Mouse (Mus musculus) adrenal gland, postnatal 14 days (tissue): Measurements from ENCODE around the gene Lhpp. TPM values are rescaled to one million over a fixed set of nuclear protein-coding genes. Genes with fewer than 3 reads are reported as not detected.

Experiments
- DNase-seq: peaks from one replicate; pipeline ENCODE4 v3.0.0; 2021; ENCODE audit warnings: mixed read lengths
- total RNA-seq: library from RNA; stranded (reverse); gene quantifications from 2 replicates; pipeline ENCODE4 v1.2.3, GENCODE M21; 2021

Gene Lhpp
- total RNA-seq, 1 experiment from 2014 or later = 18.1 TPM

GRCm38 (mm10) chr7:132682336-132682735 is 71.9 kb downstream of the Lhpp start:
- DNase-seq = no peak

- DNase-seq = no peak
Observed at GRCm38 (mm10) chr7:132682901-132683300, 72.5 kb downstream of the Lhpp start.

GRCm38 (mm10) chr7:132683923-132684322 is 73.5 kb downstream of the Lhpp start:
- DNase-seq = peak; percentile 60

- no peak for DNase-seq
Observed at GRCm38 (mm10) chr7:132686515-132686914, 76.1 kb downstream of the Lhpp start.

DNA sequence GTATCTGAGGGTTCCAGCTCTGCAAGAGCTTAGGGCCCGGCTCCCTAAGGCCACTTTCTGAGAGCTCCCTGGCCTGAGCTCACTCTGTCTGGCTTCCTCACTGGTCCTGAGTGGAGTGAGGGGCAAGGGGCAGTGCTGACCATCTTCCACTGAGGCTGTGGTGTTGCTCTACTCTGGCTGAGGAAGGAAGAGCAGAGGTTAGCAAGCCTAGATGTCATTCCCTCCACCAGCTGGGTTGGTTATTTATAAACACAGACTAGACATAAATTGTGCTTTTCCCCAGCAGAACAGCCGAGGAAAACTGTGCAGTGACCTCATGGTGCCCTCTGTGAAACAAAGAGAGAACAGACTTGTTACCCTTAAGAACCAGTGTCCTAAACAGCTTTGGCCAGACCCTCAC is 77.5 kb downstream of the Lhpp start:
- no peak for DNase-seq

- DNase-seq = no peak
Observed at GRCm38 (mm10) chr7:132688721-132689120, 78.3 kb downstream of the Lhpp start.

DNA sequence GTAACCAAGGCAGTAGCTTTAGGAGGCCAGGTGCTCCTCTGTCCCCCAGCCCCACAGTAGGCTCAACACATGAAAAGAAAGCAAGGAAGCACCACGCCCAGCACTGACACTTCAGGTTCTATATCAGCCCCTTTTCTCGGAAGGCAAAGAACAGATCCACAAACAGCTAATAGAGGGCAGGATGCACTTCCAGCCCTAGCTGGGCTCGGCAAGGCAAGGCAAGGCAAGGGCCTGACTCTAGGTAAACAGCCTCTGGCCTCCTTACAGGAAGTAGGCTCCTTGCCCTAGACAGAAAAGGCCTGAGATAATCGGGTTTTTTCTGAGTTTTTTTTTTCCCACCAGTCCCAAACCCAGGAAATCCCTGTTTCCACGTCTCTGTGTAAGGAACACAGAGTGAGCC is 79.3 kb downstream of the Lhpp start:
- no peak for DNase-seq

GRCm38 (mm10) chr7:132690716-132691472 is 80.5 kb downstream of the Lhpp start:
- DNase-seq = no peak

- DNase-seq = peak; percentile 48
Observed at GRCm38 (mm10) chr7:132692719-132693118, 82.3 kb downstream of the Lhpp start.

DNA sequence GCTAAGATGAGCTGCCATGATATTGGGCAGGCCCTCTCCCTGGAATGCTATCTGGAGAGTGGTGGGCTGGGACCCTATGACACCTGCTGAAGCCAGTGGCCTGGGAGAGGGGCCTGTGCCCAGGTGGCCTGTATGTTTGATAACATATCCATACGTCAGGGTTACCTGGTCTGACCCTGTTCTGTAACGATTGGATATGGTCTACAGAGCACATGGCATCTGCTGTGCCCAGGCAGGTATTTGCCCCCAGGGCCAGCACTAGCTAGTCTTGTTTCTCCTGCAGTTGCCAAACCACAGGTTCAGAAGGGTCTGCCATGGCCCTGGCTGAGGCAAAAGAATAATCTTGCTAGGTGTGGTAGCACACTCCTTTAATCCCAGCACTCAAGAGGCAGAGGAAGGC is 83.1 kb downstream of the Lhpp start:
- DNase-seq = no peak

DNA sequence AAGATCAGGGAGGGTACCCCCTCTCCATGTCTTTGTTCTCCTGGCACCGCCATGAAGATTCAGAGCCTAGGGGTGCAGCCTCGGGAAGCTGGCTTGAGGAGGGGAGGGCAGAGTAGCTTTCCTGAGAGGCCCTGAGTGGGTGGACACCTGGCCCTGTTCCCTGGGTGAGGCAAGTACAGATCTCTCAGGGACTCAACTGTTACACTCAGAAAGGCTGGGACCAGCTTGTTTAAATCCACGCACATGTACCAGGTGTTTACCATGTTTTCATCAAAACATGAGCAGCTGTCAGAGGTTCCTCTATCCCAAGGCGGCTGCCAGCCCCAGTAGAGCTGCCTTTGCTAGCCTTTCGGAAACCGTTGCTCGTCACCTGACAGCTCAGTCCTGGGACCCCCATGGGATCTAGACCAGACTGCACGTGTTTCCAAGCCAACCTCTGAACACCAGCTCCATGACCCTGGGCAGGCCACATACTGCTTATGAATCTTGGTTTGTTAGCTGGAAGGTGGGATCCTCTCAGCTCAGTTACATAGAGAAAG is 86.9 kb downstream of the Lhpp start:
- no peak for DNase-seq

DNA sequence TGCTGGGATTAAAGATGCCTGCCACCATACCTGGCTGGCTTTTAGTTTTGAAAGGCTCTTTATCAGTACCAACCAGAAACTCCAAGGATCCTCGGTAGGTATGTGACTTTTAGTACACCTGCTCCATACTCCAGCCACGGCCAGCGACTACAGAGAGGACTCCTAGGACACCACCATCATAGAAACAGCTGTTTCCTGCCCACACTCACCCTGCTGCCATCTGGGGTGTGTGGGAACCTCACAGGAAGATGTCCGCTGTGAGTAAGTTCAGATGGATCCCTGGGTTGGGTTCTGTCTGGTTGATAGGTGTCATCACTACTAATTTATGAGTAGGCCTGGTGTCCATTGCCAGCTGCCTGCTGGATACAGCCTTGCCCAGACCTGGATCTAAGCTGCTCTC is 88.3 kb downstream of the Lhpp start:
- DNase-seq = no peak

GRCm38 (mm10) chr7:132699165-132699564 is 88.7 kb downstream of the Lhpp start:
- peak; percentile 51 for DNase-seq

DNA sequence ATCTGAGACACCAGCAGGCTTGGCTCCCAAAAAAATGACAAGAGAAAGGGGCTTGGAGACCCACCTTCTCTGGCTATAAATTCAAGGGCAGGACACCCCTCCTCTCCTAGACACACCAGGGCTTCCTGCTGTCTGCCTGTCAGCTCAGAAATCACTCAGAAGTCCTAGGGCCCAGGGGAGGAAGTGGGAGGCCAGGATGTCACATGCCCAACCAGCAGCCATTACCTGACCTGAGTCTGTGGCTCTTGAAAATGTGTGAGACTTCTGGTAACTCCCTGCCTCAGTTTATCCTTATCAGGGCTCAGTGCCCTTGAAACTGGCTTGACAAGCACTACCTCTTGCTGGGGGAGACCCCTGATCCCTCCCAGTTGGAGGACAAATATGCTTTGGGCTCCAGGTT is 89.2 kb downstream of the Lhpp start:
- no peak for DNase-seq

DNA sequence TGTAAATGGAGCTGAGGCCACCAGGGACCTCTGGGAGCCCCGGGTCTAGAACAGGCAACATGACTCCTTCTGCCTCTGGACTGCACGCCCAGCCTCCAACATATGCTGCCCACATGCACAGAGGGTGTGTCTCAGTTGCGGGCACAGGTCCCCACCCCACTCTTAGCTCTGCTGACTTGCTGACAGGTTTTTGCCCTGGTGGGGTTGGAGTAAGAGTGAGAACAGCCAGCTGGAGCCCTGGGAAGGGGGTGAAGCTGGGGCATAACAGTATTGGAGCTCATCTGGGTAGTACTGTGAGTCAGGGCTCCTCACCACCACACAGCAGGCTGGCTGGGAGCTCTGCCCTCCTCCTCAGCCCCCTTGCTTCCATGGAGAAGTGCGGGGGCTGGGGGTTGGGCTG is 89.7 kb downstream of the Lhpp start:
- no peak for DNase-seq

DNA sequence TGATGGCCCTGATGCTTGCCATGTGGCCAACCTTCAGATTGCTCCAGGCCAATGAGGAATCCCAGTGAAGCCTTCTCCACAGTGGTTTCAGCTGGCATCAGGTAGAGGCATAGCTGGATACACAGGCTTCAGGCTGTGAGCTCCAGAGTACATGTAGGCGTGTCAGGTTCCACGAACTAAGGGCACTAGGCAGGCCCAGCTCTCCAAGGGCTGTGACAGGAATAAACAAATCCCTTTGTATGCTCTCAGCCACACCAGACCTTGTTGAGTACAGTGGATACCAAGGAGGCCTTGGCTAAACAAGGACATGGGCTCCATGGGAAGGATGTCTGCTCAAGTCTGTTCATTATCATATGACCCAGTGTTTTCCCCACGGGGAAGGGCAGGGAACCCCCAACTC is 91.0 kb downstream of the Lhpp start:
- no peak for DNase-seq

DNA sequence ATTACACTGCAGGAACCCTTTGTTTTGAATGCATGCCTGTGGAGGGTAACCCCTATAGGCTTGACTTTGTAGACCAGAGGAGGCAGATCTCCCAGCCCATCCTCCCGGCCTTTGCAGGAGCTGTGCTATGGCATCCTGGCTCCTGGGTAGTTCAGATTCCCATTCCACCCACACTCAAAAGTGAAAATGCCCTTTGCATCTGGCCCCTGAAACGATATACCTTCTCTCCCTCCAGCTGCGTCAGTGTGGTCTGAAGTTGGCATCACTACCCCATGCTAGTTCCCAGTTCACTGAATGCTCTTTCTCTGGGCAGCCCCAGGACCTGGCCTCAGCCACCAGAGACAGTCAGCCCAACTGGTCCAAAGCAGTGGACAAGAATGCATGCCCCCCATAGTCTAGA is 91.6 kb downstream of the Lhpp start:
- no peak for DNase-seq

DNA sequence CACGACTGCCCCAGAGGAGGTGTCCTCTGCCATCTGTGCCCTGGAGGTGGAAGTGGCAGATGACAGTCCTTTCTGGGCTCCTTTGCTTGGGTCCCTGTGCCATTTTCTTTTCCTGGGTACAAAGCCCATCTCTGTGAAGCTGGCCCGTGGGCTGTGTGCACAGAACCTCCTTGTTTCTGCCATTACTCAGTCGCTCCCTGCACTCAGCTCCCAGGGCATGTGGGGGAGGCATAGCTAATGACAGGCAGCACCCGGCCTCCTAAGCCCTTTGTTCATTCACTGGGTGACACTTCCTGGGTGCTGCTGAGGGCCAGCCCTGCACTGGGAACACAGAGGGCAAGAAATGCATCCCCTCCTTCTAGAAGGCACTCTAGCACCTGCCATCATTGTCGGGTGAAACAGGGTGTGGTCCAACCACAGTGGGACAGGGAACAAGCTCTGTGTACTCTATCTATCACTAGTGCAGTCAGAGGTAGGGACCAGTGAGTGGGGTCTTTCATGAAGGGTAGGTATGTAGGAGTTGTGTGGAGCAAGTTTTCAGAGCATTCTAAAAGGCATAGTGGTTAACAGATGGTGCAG is 92.1 kb downstream of the Lhpp start:
- DNase-seq = no peak

GRCm38 (mm10) chr7:132703515-132704309 is 93.3 kb downstream of the Lhpp start:
- no peak for DNase-seq

- DNase-seq = no peak
Observed at GRCm38 (mm10) chr7:132704310-132704875, 94.0 kb downstream of the Lhpp start.

- no peak for DNase-seq
Observed at GRCm38 (mm10) chr7:132705130-132705529, 94.7 kb downstream of the Lhpp start.

GRCm38 (mm10) chr7:132711579-132711978 is 101.1 kb downstream of the Lhpp start:
- no peak for DNase-seq
